Mouse (Mus musculus) intestine, postnatal 0 days (tissue): Measurements from ENCODE around the gene Uvrag. TPM values are rescaled to one million over a fixed set of nuclear protein-coding genes. Genes with fewer than 3 reads are reported as not detected.

Experiments
- ATAC-seq: fragments of 200-750 bp; cut with Nextera tagmentation; 2 replicates; pipeline ENCODE4 v1.8.0; 2017; ENCODE audit warnings: mild to moderate bottlenecking, moderate TSS enrichment, moderate library complexity
- H3K27ac ChIP-seq: fragments of 300-500 bp; sonication (generic); 2 replicates; pipeline ENCODE4 v1.5.1; 2014; ENCODE audit warnings: mild to moderate bottlenecking, low read depth, low read length, moderate library complexity
- H3K27me3 ChIP-seq: fragments of 300-500 bp; sonication (generic); replicated peaks from 2 replicates; pipeline ENCODE4 v1.6.1; 2014; ENCODE audit warnings: low read length, mixed read lengths; ENCODE audit not compliant: control insufficient read depth, insufficient read depth
- H3K36me3 ChIP-seq: fragments of 300-500 bp; sonication (generic); 2 replicates; pipeline ENCODE4 v1.6.1; 2014; ENCODE audit warnings: mild to moderate bottlenecking, moderate library complexity; ENCODE audit not compliant: control insufficient read depth, insufficient read depth
- H3K4me1 ChIP-seq: fragments of 300-500 bp; sonication (generic); replicated peaks from 2 replicates; pipeline ENCODE4 v1.6.1; 2014; ENCODE audit warnings: antibody characterized with exemption, low read length, mixed read lengths; ENCODE audit not compliant: control insufficient read depth, insufficient read depth
- H3K4me2 ChIP-seq: fragments of 300-500 bp; sonication (generic); replicated peaks from 2 replicates; pipeline ENCODE4 v1.6.1; 2014; ENCODE audit warnings: low read depth, mild to moderate bottlenecking, moderate library complexity
- H3K4me3 ChIP-seq: fragments of 300-500 bp; sonication (generic); 2 replicates; pipeline ENCODE4 v1.5.1; 2014; ENCODE audit warnings: low read depth, low read length
- H3K9ac ChIP-seq: fragments of 300-500 bp; sonication (generic); 2 replicates; pipeline ENCODE4 v1.6.1; 2014; ENCODE audit warnings: mild to moderate bottlenecking, low read depth, low read length
- H3K9me3 ChIP-seq: fragments of 300-500 bp; sonication (generic); 2 replicates; pipeline ENCODE4 v1.6.1; 2016; ENCODE audit warnings: mixed run types; ENCODE audit not compliant: control insufficient read depth
- CTCF ChIP-seq: sonication (generic); IDR thresholded peaks from 2 replicates; pipeline ENCODE4 v1.5.1; 2016; ENCODE audit warnings: low read depth, mild to moderate bottlenecking, control low read depth, antibody characterized with exemption, moderate library complexity
- WGBS: fragments of 180-500 bp; shearing (Covaris S2); extraction: QIAGEN DNeasy Blood & Tissue Kit; methylation state at CpG from one replicate; pipeline ENCODE4 v1.1.7; 2014; 5-methylcytosine and 5-hydroxymethylcytosine counted together
- polyA plus RNA-seq: library from polyadenylated mRNA; unstranded; fragments of >200 nt; fragmentation: Nextera tagmentation; extraction: Ambion mirVana; gene quantifications from 2 replicates; pipeline ENCODE4 v1.2.1, GENCODE M21; 2015

Uvrag gene
- polyA plus RNA-seq, 1 experiment from 2014 or later, result 12.0 TPM

DNA sequence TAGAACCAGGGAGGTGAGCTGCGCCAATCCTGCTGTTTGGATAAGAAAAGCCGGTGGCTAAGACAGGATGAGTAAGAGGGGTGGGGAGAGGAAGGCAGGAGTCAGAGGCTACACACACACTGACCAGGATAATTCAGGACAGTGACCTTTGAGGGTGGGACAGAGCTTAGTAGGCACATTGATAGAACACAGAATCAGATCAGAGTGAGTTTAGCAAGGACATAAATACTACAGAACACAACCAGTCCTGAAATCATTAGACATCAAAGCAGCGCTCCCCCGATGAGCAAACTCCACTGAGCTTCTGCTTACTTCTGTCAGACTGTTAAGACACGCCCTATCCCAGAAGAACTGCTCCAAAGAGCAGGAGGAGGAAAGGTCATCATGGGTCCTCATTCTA lies 237.1 kb downstream of the Uvrag start:
- Histone ChIP-seq H3K4me1 (no peaks in the 10 kb centered on the region), H3K9me3 (no peaks in the 10 kb centered on the region), H3K9ac (no peak overlapping the region), H3K27ac (no peak overlapping the region), H3K36me3 (peaks cover 3% of the 10 kb centered on the region; the same call in 1 of the 2 replicates), H3K4me2 (no peak overlapping the region), H3K27me3 (no peaks in the 10 kb centered on the region), H3K4me3 (no peak overlapping the region)
- no peak for TF ChIP-seq CTCF
- peak; percentile 41; the same call in 1 of the 2 replicates for ATAC-seq
- 27% methylated on average over 5 of the region's 5 CpGs for WGBS

DNA sequence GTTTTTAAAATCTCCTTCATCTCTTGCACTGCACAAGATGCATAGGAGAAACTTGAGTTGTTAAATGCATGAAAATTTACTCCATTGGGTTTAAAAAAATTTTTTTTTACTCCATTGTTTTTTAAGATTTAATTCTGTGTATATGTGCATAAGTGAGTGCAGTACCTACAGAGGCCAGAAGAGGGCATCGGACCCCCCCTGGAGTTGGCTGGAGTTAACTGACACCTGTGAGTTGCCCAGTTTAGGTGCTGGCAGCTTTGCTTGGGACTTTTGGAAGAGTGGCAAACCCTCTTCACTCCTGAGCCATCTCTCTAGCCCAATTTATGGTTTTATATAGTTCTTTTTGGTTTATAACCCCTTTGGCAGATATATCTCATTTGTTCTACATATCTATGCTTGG lies 239.8 kb downstream of the Uvrag start:
- H3K27me3 ChIP-seq, result no peaks in the 10 kb centered on the region
- H3K36me3 ChIP-seq, result peaks cover 9% of the 10 kb centered on the region; the same call in 1 of the 2 replicates
- H3K4me1 ChIP-seq, result no peaks in the 10 kb centered on the region
- no peak overlapping the region for H3K27ac ChIP-seq
- no peak overlapping the region for H3K4me2 ChIP-seq
- H3K9ac ChIP-seq, result no peak overlapping the region
- peak; percentile 58 for TF ChIP-seq CTCF
- ATAC-seq, result no peak
- no peaks in the 10 kb centered on the region for H3K9me3 ChIP-seq
- no peak overlapping the region for H3K4me3 ChIP-seq
- 97% methylated on average over 1 of the region's 1 CpGs for WGBS

DNA sequence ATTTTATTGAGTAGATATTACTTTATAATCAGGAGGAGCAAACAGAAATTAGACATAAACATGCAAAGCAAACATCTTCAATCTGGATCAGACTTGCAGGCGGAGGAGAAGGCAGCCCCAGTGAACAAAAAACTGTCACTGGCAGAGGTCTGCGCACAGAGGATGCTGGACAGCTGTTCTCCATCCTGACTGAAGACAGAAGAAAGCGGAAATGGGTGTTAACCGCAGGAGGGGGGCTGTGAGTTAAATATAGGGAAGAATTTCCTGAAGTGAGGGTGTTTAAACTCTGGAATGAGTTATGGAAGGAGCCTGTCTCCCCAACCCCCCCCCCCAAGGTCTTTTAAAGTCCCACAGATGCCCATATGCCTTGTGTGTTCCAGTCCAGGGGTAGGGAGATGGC lies 241.1 kb downstream of the Uvrag start:
- no peak for ATAC-seq
- WGBS, result 74% methylated on average over 4 of the region's 4 CpGs
- H3K4me1 ChIP-seq, result no peaks in the 10 kb centered on the region
- H3K4me2 ChIP-seq, result no peak overlapping the region
- TF ChIP-seq CTCF, result no peak
- H3K27ac ChIP-seq, result no peak overlapping the region
- no peak overlapping the region for H3K9ac ChIP-seq
- no peak overlapping the region for H3K4me3 ChIP-seq
- peaks cover 9% of the 10 kb centered on the region; the same call in 1 of the 2 replicates for H3K36me3 ChIP-seq
- no peaks in the 10 kb centered on the region for H3K27me3 ChIP-seq
- no peaks in the 10 kb centered on the region for H3K9me3 ChIP-seq

DNA sequence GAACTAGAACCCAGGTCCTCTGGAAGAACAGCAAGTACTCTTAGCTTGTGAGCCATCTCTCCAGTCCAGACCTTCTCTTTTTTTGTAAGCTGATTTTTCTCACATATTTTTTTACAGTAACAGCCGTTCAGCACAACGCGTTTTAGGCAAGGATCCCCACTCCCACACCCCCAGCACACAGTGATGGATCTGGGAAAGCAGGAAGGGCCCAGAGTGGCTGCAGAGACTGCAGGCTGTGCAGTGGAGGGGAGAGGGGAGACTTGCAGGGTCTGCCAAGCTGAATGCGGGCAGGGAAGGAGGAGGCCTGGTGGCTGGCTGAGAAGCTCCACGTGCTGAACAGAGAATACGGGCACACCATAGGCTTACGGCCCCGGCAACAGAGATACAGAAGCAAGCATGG lies 243.6 kb downstream of the Uvrag start:
- Histone ChIP-seq H3K27ac (no peak overlapping the region), H3K4me3 (no peak overlapping the region), H3K9ac (no peak overlapping the region), H3K9me3 (no peaks in the 10 kb centered on the region), H3K27me3 (no peaks in the 10 kb centered on the region), H3K36me3 (peaks cover 6% of the 10 kb centered on the region; the same call in 1 of the 2 replicates), H3K4me2 (no peak overlapping the region), H3K4me1 (no peaks in the 10 kb centered on the region)
- no peak for ATAC-seq
- 90% methylated on average over 8 of the region's 8 CpGs for WGBS
- TF ChIP-seq CTCF, result no peak

DNA sequence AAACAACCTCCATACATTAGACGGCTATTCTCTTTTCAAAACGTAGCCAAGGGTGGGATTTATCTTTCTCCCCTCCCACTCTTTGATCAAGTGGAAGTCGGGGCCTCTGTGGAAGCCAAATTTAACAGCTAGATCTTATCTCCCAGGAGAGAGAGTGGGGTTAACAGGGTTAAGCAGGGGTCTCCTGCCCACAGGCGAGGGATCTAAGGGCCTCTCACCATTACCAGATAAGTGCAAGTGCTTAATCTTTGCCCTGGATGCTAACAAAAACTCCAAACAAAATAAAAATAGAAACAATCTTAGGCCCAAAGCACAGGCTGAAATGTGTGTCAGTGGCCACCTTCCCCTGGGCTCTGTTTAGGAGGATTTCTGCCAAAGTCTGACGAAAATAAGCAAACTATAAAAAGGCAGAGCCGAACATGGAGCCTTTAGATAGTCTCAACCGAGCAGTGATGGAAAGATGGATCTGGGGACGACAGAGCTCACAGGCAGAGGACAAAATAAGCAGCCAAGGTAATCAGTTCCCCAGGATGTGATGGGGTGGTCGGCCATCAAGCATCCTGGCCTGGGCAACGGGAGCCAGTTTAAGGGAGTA lies 245.3 kb downstream of the Uvrag start:
- Histone ChIP-seq H3K4me2 (no peak overlapping the region), H3K36me3 (peaks cover 6% of the 10 kb centered on the region; the same call in 1 of the 2 replicates), H3K27me3 (no peaks in the 10 kb centered on the region), H3K27ac (no peak overlapping the region), H3K4me3 (no peak overlapping the region), H3K4me1 (no peaks in the 10 kb centered on the region), H3K9me3 (no peaks in the 10 kb centered on the region), H3K9ac (no peak overlapping the region)
- ATAC-seq, result no peak
- 42% methylated on average over 10 of the region's 10 CpGs for WGBS
- TF ChIP-seq CTCF, result no peak

DNA sequence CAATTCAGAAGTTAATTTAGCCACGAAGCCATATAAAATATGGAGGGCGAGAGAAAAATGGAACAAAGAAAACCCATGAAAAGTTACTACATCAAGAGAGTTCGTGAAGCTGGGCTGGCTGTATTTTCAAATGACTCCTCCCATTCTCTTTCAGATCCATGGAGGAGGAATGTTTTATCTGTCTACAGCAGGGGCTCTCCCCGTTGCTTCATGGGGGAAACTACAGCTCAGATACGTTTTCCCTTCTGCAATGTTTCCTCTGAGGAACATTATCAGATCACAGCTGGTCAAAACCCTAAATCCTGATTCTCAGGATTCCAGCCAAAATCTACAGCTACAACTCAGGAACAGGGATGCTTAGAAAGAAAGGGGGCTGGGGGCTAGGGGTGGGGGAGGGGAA lies 246.2 kb downstream of the Uvrag start:
- Histone ChIP-seq H3K4me1 (no peaks in the 10 kb centered on the region), H3K4me3 (no peak overlapping the region), H3K9ac (no peak overlapping the region), H3K4me2 (no peak overlapping the region), H3K9me3 (no peaks in the 10 kb centered on the region), H3K36me3 (peaks cover 6% of the 10 kb centered on the region; the same call in 1 of the 2 replicates), H3K27ac (no peak overlapping the region), H3K27me3 (no peaks in the 10 kb centered on the region)
- no peak for ATAC-seq
- no peak for TF ChIP-seq CTCF
- WGBS, result 69% methylated on average over 5 of the region's 5 CpGs
